Mouse (Mus musculus): Measurements from ENCODE around the gene Wars2.
A peak's percentile ranks its signal among the peaks of the same experiment; 100 is the strongest.

Gene Wars2

DNA sequence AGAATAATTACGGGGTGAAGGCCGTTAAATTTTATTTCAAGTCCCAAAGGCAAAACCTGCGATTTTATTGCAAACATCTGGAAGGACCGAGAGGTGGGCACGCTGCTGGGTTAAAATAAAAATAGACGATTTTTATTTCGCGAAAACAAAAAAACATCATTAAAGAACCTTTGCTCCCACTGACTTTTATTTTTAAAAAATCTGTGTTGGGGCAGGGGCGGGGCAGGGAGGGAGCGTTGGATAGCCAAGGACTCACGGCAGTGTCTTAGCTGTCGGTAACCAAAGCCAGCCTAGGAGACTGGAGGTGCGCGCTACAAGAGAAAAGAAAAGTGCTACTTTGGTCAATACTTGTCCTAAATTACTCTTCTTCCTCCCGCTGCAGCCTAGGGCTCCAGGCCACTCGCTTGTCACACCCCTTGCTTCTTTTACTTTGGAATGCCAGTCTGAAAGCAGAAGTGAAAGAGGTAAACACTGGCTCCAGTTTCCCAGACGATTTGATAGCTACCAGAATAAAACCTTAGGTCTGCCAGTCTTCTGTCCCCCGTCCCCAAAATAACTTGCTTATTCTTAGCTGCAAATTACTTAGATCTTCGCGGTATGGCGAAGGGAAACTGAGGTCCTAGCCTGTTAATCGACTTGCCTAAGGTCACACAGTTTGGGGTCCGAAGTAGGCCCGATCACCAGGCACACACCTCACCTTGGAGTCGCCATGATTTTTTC, 108.1 kb downstream of the Wars2 start:
- DNase-seq: no peak

DNA sequence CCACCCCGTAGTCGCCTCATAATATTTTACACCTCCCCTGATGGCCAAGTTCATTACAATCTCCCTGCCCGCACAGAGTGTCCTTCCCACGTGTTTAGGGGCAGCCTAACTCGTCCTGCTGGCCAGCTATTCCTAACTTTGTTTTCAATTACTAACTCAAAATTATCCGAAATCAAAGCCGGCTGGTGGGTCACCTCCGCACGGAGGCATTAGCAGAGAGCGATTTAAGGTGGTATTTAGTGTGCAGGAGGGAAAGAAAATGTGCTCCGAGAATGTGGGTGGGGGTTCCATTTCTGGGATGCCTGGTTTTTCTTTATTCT, 108.6 kb downstream of the Wars2 start:
- no peak for DNase-seq

- DNase-seq: no peak
Observed at GRCm38 (mm10) chr3:99249906-99250305, 109.0 kb downstream of the Wars2 start.

GRCm38 (mm10) chr3:99251271-99252165, 110.7 kb downstream of the Wars2 start:
- DNase-seq: no peak

- DNase-seq: no peak
Observed at GRCm38 (mm10) chr3:99252461-99253091, 111.7 kb downstream of the Wars2 start.

DNA sequence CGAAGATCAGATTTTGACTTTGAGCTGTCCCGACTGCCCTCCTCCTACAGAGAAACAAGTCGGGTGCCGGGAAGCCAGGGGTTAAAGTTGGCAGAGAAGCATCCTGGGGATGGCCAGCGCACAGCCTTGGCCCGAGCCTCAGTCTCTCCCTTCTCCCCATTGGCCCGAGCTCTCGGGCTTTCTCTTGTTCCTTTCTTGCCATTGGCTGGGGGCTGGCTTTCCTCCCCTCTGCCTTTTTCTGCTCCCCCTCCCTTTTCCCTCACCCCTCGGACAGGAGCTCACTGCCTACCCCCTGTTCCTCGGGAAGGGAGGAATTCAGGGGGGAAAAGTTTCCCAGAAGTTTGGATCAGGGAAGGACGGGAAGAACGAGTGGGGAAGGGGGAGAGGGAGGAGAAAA, 112.2 kb downstream of the Wars2 start:
- no peak for DNase-seq

DNA sequence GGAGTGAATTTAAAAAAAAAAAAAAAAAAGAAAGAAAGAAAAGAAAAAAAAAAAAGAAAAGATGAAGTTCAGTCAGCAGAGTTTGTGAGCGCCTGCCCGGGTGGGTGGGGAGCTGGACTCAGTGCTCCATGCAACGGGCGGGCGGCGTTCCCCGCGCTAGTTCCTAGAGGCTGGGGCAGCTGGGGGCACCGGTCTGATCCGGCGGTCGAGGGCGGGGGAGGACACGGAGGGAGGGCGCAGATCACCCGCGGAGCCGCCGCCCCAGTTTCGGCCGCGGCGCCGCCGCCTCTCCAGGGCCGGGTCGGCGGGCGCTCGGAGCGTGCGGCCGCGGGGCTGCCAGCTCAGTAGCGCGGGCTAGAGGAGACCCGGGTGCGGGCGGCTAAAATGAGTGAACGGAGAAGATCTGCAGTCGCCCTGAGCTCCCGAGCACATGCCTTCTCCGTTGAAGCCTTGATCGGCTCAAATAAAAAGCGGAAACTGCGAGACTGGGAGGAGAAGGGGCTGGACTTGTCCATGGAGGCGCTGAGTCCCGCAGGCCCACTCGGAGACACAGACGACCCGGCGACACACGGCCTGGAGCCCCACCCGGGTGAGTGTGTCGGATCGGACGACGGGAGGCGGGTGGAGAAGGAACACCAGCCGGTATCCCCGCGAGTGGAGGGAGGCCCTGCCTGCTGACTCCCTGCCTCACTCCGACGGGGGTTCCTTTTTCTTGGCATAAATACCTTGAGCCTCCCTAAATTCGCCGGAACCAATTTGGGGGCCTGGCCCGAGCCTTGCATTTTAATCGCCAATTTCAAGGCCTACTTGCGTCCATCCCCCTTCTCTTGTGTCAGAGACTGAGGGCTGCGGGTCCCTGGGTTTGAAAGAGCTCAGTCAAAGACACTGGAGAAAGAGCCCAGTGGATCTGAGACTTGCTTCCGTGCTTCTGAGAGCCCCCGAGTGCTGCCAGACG, 112.9 kb downstream of the Wars2 start:
- peak; percentile 8 for DNase-seq

DNA sequence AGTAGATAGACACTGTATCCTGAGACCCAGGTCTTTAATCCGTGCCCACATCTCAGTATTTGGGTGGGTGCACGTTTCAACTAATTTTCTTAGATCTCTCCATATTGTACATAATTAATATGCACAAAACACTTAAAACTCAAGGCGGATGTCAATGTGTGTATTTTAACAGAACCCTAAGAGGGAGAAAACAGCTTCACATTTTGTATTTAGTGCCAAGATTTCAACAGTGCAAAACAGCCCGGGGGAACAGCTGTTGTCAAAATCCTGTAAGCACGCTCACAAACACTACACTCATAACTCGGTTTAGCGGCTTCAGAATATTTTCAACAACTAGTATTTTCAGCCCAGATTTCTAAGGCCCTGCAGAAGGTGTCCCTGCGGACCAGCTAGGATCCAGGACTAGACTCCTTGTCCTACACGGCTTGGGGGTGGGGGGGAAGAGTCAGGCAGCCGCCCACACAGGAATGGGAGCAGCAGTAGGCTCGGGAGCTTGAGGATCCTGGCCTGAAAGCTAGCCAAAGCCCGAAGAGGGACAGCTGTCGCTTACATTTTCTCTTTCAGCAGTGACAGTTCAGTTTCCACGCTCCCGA, 113.8 kb downstream of the Wars2 start:
- DNase-seq: no peak

- DNase-seq: no peak
Observed at GRCm38 (mm10) chr3:99255411-99256365, 114.8 kb downstream of the Wars2 start.

- DNase-seq: no peak
Observed at GRCm38 (mm10) chr3:99256366-99256750, 115.5 kb downstream of the Wars2 start.

- no peak for DNase-seq
Observed at GRCm38 (mm10) chr3:99256766-99257165, 115.9 kb downstream of the Wars2 start.

GRCm38 (mm10) chr3:99257586-99258577, 117.0 kb downstream of the Wars2 start:
- no peak for DNase-seq

- DNase-seq: no peak
Observed at GRCm38 (mm10) chr3:99259741-99260270, 118.9 kb downstream of the Wars2 start.

- no peak for DNase-seq
Observed at GRCm38 (mm10) chr3:99260395-99260794, 119.5 kb downstream of the Wars2 start.

- no peak for DNase-seq
Observed at GRCm38 (mm10) chr3:99261371-99261791, 120.5 kb downstream of the Wars2 start.

DNA sequence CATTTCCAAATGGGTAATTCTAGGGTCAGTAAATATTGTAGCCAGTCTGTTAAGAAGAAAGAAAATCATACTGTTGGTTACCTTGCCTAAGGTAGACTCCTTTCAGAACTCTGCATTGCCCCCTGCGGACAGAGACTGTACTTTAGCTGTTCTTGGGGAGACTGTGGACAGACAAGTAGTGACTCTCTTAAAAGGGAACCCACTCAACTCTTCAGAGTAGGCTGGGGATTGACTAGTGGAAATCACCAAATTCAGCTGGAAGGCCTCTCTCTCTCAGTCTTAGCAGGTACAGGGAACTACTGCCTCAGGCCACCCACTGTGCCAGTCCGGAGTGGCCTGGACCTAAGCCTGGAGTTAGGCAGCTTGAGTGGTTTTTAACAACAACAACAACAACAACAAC, 121.1 kb downstream of the Wars2 start:
- no peak for DNase-seq

DNA sequence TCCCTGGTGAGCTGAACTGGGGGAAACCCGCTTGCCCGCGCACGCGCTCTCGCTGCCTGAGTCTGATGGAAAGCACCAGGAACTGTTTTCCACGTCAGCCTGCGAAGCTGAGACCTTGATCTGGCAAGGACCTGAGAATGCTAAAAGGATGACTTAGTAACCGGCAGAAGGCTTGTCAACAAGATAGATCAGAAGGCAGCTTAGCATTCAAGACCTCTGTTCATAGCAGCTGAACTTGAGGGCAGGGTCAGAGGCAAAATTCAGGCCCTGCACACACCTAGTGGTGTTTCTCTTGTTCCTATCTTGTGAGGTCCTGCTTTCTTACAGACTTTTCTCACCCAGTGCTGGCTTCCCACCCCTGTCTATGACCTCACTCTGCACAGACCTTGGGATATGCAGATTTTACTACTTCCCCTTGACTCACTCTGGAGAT, 122.6 kb downstream of the Wars2 start:
- DNase-seq: no peak

- no peak for DNase-seq
Observed at GRCm38 (mm10) chr3:99264695-99265094, 123.8 kb downstream of the Wars2 start.

GRCm38 (mm10) chr3:99266752-99267303, 126.0 kb downstream of the Wars2 start:
- DNase-seq: no peak

Data from lung, postnatal 36 days (tissue).